Mouse (Mus musculus) heart, postnatal 25 days (tissue): Measurements from ENCODE around the gene Rbfox1. TPM values are rescaled to one million over a fixed set of nuclear protein-coding genes. Genes with fewer than 3 reads are reported as not detected.

Experiments used
- DNase-seq: peaks from one replicate; pipeline ENCODE4 v3.0.0; 2022; ENCODE audit warnings: low spot score
- intact Hi-C: fragments of 180-260 bp; cut with DNase I; formaldehyde crosslinking; loops from one replicate; pipeline ENCODE4 v1.15.1; 2025
- total RNA-seq, 2 experiments: library from RNA; stranded (reverse); gene quantifications; 2 replicates each; pipeline ENCODE4 v1.2.3; 2021

Rbfox1 gene
- total RNA-seq, 2 experiments from 2014 or later, result 47.7 to 48.6 TPM

DNA sequence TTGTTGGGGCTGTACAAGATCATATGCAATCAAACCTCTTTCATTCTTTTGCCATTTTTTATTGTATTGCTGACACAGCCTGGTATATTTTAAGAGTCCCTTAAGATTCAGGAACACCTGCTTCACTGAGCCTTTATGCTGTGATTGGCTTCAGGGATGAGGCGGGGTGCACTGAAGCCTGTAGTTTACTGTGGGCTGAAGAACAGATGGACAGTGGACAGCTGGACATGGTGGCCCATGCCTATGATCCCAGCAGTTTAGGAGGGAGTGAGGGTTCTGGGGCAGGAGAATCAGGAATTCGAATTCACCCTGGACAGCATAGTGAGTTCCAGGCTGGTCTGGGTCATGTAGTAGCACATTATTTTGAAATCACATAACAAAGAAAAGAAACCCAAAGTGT, 1198.8 kb downstream of the Rbfox1 start:
- intact Hi-C loops, result no loop called here
- DNase-seq, result no peak

DNA sequence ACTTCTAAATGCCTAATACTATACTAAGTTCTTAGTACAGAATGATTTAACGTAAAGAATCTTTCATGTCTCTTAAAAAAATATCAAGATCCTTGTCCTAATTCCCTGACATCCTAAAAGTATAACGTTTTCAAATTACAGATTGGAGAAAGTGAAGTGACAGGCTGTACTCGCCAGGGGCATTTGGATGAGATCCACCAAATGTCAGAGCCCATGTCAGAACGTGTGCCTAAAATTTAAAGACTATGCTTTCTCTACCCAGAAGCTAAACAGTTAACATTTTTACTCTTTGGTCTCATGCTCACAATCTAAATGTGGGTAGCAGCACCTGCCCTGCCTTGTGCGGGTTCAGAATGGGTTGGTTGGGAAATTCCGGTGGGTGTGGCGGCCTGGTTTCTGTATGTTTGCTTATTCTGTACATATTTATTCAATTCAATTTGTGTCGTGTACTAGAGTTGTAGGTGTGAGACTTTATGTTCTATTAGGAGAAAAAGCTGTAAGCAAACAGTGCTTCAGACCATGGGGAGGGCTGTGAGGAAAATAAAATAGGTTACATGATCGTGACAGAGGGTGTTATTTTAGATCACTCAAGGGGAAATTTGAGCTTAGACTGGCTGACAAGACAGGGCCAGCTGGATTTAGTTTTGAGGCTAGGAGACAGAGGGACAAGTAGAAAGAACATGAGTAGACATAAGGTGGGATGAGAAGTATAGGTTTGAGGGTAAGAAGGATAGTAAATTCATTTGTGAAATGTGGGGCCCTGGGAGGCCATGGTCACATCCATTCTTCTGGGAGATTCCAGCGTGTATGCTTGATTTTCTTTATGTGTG, 1203.7 kb downstream of the Rbfox1 start:
- no peak for DNase-seq
- intact Hi-C loops, result no loop called here

DNA sequence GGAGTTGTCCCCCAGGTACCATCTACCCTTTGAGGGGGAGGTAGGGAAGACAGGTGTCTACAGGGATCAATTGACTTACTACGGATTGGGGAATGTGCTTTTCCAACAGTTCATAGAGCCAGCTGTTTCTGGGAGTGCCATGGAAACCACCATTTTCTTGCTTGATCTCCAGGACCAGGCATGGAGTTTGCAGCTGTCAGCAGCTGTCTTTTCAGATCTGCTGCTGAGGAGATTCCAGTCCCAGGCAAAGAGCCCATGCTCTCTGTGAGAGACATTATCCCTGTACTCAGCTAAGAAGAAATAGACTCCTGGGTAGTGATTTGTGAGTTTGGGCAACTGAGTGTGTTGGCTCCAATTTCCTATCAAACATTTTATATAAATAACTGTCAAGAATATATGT, 1204.3 kb downstream of the Rbfox1 start:
- DNase-seq, result no peak
- intact Hi-C loops, result no loop called here

DNA sequence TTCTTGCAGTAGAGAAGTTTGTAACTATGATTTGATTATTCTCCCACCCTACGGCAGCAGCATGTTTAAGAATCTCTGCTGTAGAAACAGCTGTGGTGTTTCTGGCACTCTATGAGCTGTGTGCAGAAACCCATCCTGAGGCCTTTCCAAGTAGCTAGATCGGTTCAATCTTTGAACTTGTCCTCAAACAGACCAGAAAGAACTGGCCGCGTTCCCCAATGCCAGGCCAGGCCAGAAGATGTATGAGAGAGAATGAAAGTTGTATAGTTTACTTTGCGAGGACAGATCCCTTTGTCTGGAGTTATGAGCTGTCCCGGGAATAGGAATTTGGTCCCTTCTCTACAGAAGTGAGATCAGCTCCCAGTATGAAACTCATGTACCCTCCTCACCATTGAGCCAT, 1205.0 kb downstream of the Rbfox1 start:
- intact Hi-C loops, result no loop called here
- no peak for DNase-seq

DNA sequence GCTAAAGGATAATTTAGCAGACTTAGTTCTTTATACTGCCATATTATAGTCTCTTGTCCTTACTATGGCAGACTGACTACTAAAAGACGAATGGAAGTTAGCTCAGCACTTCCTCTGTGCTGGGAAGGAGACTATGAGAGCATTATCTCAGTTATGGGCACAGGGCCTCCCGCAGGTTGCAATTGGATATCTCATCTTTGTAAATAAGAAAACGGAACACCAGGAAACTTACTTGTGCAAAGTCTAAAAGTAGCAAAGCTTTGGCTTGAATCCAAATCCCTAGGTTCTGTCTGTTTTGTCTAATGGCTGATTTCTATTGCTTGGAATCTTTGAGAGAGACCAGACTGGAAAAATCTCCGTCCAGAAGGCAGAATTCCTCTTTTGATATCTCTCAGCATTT, 1207.7 kb downstream of the Rbfox1 start:
- DNase-seq, result no peak
- intact Hi-C loops, result no loop called here

DNA sequence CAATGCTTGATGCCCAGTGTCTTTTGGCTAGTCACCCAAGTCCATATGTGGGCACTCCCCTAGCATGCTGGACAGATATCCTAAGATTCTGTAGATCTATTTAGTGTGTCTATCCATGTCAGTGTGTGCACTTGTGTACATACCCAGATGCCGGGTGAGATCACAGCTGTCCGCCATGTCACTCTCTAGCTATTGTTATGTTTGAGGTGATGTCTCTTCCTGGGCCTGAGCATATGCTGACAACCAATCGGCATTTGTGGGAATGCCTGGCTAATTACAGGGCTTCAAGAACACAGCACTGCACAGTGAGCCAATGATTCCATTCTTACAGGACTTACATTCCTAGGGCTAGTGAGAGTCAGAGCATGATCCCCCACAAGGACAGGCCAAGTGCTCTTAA, 1208.5 kb downstream of the Rbfox1 start:
- intact Hi-C loops, result no loop called here
- DNase-seq, result no peak

DNA sequence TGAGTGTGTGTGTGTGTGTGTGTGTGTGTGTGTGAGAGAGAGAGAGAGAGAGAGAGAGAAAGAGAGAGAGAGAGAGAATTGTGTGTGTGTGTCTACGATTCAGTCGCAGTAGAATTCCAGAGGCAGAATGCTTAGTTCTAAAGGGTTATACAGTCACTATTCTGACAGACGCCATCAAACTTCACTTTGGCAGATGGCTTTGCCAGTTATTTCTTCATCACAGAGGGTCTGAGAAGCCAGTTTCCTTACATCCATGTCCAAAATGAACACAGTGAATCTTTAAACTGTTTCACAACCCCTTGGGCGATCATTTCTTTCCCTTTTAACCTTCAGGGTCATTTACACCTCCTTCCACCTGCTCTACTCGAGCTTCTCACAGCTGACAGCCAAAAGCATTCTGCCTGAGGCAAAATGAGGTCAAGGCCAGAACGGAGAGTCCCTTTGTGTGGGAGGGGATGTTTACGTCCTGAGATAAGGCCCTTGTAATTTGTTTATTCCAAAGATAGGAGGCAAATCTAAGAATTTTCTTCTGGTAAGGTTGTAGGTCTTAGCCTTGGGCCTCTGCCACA, 1209.1 kb downstream of the Rbfox1 start:
- no peak for DNase-seq

DNA sequence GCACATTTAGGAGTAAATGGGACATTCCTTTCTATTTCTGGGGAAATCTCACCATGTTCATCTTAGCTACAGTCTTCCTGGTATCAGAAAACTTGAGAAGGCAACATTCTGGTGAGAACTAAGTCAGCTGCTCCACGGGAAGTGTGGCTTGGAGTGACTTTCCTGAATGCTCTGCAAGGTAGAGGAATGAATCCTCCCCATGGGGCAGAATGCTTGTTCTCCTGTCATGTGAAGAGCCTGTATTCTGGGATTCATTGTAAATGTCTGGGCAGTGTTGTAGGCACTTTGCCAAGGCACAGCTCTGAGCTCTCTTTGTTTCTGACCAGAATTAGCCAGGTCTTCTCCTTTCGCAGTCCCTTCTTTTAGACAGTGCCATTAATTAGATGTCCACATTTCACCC, 1211.9 kb downstream of the Rbfox1 start:
- intact Hi-C loops, result loop anchor here (5.0 kb wide), 1 partner anchor 40 kb away; no protein-coding TSS in a partner anchor

More for the DNA sequence above, 1209.1 kb downstream of the Rbfox1 start:
- intact Hi-C loops, result no loop called here

DNA sequence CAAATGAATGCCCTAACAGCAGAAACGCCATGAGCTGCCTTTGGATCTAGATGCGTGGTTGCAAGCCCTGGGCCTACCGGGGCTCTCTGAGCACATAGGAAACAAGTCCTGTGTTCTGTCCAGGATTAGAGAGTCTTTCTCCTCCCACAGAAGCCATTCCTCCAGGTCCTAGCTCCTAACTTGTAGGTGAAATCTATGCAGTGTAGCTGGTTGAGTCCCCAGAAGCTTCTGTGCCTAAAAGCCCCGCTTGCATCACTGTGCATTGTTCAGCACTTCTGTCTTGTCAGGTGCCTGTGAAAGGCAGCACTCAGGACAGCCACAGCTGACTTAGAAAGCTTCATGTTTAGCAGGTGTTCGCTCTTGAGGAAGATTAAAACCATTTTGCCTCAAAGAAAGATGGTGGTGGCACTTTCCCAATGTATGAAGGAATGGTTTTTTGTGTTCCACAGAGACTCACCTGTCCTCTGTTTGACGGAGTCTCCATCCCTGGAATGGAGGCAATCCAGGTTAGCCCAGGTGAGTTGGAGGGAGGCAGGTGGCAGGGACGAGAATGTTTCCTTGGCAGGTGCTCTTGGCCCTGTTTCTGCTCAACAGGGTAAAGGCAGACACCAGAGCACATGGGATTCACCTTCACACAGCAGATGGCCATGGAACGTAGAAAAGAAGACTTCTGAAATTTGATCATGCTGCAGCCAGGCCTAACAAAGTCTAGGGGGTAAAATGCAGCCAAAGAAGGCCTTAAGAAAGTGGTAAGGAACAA, 1213.0 kb downstream of the Rbfox1 start:
- intact Hi-C loops, result loop anchor here (5.0 kb wide), 1 partner anchor 41 kb away; no protein-coding TSS in a partner anchor
- no peak for DNase-seq

More for the DNA sequence above, 1211.9 kb downstream of the Rbfox1 start:
- DNase-seq, result no peak

DNA sequence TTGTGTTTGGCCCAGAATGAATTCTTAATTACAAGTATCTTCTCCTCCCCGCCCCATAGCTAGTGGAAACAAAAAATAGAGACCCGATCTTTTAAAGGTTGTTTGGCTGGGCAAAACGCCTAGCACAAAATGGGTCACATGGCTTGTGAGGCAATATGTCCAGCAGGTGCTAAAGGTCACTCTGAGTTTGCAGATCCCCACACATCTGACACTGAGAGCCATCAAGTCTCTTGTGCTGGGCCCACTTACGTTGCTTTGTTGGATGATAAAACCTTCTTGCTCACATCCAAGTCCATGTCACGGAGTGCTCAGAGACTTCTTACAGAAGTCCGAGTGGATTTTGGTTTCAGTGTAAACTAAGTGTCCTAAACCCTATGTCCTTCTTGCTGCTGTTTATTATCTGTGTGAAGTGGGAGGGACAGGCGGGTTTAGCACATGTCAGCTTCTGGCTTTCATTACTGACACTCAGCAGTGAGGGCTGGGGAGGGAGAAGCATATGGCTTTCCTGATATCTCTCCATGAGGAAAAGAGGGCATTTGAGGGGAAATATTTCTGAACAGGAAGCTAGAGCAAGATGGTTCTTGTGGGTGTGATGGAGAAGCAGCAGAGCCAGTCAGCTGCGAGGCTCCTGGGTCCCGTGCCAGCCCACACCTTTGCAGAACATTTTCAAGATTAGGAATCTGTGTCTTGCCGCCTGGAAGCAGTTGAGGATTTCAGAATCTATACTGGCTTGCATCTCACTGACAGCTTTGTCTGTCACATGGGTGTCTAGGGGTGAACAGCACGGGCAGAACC, 1214.5 kb downstream of the Rbfox1 start:
- peak; percentile 51 for DNase-seq
- intact Hi-C loops, result loop anchor here (5.0 kb wide), 1 partner anchor 42 kb away; no protein-coding TSS in a partner anchor

DNA sequence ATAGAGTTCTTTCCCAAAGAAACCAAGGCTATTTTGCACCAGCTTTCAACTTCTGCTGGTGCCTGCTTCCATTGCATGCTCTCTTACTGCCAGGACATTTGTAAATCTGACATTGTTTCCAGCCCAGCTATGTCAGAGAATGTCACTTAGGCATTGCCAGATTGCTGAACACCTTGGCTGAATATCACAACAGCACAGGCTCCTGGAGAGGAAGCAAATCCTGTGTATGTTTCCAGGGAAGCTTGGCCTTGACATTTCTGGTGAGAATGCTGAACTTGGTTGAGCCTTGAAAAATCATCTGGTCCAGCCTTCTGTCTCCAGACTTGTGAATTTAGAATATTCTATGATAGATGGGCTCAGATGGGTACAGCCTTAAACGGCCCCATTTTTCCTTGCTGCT, 1217.3 kb downstream of the Rbfox1 start:
- intact Hi-C loops, result no loop called here
- no peak for DNase-seq

DNA sequence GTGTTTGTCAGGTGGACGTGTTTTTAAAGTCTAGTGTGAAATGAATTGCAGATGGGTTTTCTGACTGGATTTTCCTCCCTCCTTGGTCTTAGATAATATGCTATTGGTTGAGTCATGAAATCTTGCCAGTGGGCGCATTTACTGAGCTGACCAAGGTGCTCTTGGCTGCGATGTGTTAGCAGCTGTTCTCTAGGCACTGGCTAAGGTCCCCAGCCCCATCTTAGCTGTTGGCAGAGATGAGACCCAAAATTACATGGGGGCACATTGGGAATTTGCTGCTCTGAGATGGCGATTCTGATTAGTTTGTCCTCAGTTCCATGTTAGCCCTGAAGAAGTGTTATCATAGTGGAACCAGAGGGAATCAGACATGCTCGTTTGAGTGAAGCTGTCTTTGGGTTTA, 1218.1 kb downstream of the Rbfox1 start:
- no peak for DNase-seq
- intact Hi-C loops, result no loop called here

DNA sequence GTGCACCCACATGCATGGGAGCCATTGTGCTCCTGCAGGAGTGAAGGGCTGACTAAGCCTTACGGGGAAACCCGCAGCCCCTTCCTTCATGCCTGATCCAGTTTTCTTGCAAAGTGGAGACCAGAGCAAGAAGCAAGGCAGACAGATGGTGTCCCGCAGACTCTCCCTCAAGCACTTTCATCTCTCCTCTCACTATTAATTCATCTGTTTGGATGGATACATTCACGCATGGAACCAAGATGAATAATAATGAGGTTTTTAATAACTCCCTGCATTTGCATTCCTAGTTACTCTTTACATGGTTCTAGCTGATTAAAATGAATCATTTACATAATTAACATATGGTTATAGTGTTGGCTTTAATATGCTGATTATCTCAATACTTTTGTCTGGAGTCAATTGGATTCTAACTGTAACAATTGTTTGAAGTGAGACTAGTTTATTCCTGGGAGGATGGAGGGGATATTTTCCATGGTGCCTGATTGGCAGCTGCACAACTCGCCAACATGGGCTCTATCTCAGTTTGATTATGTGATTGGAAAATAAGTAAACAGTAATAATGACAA, 1221.4 kb downstream of the Rbfox1 start:
- DNase-seq, result no peak
- intact Hi-C loops, result no loop called here

DNA sequence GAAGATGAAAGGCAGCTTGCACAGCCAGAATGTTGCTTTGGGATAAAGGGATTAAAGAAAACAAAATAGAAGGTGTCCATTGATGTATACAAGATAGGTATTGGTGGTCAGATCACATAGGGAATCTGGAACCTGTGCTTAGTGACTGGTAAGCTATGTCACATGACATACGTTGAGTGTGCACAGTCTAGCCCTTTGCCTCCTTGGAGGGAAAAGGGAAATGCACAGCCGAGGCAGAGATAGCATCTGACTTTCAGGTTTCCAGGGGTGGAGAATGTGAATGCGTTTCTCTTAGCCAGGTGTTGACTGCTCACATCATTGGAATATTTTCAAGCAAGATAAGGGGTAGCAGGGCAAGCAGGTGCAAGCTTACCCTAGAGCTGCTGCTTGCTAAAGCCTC, 1230.8 kb downstream of the Rbfox1 start:
- intact Hi-C loops, result no loop called here
- DNase-seq, result no peak

DNA sequence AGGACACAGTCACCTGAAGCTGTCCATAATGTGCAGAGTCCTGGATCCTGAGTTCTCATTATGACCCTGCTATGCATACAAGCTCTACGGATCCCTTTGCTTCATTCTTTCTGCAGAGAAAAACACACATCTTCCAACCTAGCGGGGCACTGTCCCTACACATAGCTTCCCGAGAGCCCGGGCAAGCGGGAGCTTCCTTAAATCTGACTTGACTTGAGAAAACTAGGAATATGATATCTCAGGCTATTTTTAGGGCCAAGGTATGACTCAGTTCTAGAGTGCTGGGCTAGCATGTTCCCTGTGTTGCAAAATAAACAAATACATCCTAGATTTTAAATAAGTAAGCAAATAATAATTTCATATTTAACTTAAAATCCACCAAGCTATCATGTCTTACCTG, 1244.4 kb downstream of the Rbfox1 start:
- intact Hi-C loops, result loop anchor here (10.0 kb wide), 1 partner anchor 615 kb away; no protein-coding TSS in a partner anchor
- DNase-seq, result no peak

DNA sequence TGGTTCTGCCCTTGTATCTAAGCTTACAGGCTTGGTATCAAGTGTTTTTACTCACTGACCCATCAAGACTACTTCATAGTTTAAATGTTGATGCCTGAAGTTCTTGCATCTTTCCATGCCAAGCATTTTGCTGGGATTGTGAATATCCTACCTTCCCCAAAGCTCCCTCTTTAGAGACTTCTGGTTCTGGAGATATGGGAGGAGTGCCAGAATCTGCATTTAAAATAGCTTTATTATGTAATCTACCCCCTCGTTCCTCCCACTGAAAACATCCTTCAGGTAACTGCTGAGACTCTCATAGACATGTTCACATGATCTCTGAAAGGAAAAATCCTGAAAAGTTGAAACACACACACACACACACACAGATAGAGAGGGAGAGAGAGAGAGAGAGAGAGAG, 1247.3 kb downstream of the Rbfox1 start:
- no peak for DNase-seq
- intact Hi-C loops, result no loop called here

DNA sequence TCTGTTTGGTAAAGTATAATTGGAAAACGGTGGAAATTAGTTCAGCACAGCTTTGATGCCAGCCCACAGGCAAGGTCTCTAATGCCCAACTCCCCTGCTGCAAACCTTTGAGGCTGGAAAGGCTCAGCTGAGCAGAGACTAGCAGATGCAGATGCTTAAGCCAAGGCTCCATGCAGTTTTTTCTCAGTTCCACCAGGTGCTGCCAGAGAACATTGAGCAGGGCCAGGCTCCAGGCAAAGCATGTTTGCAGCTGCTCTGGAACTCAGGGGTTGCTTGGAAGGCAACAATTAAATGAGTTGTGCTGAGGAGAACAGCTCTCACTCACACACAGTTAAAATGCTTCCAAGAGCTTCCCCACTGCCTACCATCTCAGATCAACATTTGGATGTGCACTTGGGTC, 1251.8 kb downstream of the Rbfox1 start:
- DNase-seq, result peak; percentile 13
- intact Hi-C loops, result loop anchor here (1.0 kb wide), 1 partner anchor 138 kb away; no protein-coding TSS in a partner anchor

DNA sequence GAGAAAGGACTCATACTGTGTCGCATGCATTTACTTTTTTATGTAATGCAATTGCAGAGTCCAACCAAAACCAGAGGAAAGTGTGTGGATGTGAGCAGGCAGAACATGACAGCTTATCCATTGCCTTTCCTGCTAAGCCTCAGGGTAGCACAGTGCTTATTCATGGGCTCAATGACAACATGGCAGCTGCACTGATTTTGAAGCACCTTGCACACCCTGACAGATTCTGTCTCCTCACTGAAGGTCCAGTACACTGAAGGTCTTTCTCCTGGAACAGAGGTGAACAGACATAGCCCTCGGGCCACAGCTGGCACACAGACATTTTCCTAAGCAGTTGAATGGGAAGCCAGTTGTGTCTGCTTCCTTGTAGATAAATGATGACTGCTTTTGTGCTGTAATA, 1254.3 kb downstream of the Rbfox1 start:
- DNase-seq, result no peak

DNA sequence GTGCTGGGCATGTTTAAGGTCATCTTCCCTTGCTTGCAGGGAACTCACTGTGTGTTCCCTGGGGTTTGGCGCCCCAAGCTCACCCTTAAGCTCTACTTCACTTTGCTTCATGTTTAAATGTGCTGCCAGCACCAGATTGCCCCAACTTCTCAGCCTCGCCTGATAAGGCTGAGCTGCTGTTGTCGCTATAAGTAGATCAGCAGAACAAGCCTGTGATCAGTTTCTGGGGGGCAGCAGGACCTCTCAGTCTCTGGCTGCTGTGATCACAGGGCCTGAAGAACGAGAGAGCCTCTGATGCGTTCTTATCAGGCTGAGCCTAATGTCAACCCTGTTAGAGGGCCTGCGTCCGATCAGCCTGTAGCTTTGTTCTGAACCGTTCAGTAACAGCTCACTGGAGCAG, 1255.8 kb downstream of the Rbfox1 start:
- no peak for DNase-seq
- intact Hi-C loops, result no loop called here

More for the DNA sequence above, 1254.3 kb downstream of the Rbfox1 start:
- intact Hi-C loops, result no loop called here

DNA sequence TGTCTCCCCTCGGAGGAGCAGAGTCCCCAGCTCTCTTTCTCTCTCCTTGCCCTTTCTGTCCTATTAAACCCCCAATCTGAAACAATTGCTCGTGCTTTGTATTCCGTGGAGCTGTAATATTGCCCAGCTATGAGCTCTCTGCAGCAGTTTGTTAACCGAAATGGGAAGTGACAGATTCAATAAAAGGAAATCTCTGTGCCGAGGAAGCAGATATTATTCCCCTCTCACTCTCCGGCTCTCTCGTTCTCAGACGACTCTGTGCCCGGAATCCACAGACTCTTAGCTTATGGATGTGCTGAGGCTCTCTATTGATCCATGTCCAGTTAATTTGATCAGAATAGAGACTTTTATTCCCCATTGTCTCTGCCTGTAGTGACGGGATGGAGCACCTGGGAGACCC, 1260.3 kb downstream of the Rbfox1 start:
- intact Hi-C loops, result no loop called here

More for the DNA sequence above, 1260.3 kb downstream of the Rbfox1 start:
- no peak for DNase-seq
